Mouse (Mus musculus): ENCODE measurements around the gene Rasgrp2. TPM values are rescaled to one million over a fixed set of nuclear protein-coding genes. Genes with fewer than 3 reads are reported as not detected.

The Rasgrp2 gene
- polyA plus RNA-seq, 1 experiment from 2014 or later, result 16.3 TPM

DNA sequence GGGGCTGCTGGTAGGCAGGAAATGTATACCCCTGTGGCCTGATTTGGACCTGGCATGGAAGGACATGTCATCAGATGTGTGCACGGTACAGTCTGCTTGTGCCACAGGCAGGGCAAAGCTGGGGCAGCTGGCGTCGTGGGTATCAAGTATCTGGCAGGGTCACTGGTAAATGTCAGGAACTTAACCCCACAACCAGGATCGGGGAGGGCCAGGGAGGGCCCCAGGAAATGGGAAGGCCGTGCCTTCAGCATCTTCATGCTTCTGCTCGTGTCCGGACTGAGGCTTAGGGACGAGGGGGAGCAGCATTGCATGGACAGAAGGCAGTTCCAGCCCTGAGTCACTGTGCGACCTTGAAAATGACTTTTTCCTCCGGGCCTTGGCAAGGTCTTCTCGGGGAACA is 14.2 kb upstream of the Rasgrp2 start:
- DNase-seq (ENCODE audit: low spot score), result no peak
- peaks cover 31% of the 10 kb centered on the region for H3K27me3 ChIP-seq (ENCODE audit: low read depth, poor library complexity, severe bottlenecking)
- no peak overlapping the region for H3K4me3 ChIP-seq
- peaks cover 47% of the 10 kb centered on the region for H3K4me1 ChIP-seq
- 90% methylated on average over 11 of the region's 11 CpGs for WGBS
- H3K9me3 ChIP-seq (replicated peaks), result no peaks in the 10 kb centered on the region
- H3K27ac ChIP-seq (replicated peaks), result 0 out of 2 replicates have a peak overlapping the region, but pooled peaks have one; percentile 64
- peaks cover 12% of the 10 kb centered on the region for H3K36me3 ChIP-seq

DNA sequence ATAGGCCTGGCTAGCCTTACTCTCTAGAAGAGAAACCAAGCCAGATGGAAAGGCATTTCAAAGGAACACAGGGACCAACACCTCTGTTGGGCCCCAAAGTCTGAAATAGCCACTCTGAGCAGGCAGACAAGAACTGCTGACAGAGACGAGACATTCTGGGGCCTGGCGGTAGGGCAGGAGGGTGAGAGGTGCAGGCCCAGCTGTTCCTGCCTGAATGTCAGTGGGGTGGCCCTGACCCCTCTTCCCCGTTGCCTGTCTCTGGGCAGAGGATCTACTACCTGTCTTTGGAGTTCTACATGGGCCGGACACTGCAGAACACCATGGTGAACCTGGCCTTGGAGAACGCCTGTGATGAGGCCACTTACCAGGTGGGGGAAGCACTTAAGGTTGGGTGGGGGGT is 13.7 kb upstream of the Rasgrp2 start:
- no peak overlapping the region for H3K4me3 ChIP-seq
- WGBS, result 81% methylated on average over 5 of the region's 5 CpGs

DNA sequence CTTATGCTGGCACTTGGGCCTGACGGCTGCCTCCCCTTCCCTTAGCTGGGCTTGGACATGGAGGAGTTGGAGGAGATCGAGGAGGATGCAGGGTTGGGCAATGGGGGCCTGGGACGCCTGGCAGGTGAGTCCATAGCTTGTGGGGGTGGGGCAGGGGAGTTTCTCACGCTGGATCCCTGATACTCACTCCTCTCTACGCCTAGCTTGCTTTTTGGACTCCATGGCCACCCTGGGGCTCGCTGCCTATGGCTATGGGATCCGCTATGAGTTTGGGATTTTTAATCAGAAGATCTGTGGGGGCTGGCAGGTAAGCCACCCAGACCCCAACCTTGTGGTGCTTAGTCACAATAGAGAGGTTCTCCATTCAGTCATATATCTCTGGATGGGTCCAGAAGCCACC is 13.3 kb upstream of the Rasgrp2 start:
- H3K27me3 ChIP-seq (ENCODE audit: low read depth, poor library complexity, severe bottlenecking), result peaks cover 38% of the 10 kb centered on the region
- DNase-seq (ENCODE audit: low spot score), result no peak
- peaks cover 5% of the 10 kb centered on the region for H3K36me3 ChIP-seq
- H3K4me1 ChIP-seq, result peaks cover 56% of the 10 kb centered on the region
- 91% methylated on average over 7 of the region's 7 CpGs for WGBS
- H3K9me3 ChIP-seq (replicated peaks), result no peaks in the 10 kb centered on the region
- H3K27ac ChIP-seq (replicated peaks), result no peak overlapping the region
- H3K4me3 ChIP-seq, result no peak overlapping the region

More for the DNA sequence above, 13.7 kb upstream of the Rasgrp2 start:
- DNase-seq (ENCODE audit: low spot score), result no peak
- Histone ChIP-seq H3K27me3 (ENCODE audit: low read depth, poor library complexity, severe bottlenecking) (peaks cover 34% of the 10 kb centered on the region), H3K4me1 (peaks cover 52% of the 10 kb centered on the region), H3K27ac (replicated peaks) (no peak overlapping the region), H3K9me3 (replicated peaks) (no peaks in the 10 kb centered on the region), H3K36me3 (peaks cover 9% of the 10 kb centered on the region)

DNA sequence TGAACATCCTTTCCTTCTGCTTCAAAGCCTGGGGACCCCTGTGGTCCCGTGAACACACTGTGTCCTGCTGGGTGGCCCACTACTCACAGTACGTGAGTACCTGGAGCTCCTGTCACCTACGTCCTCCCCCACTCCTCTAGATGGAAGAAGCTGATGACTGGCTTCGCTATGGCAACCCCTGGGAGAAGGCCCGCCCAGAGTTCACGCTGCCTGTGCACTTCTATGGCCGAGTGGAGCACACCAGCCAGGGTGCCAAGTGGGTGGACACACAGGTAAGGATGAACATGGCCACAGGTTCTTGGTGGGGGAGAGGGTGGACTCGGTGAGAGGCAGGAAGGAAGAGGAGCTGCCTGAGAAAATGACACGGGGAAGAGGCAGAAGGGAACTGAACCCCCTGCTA is 12.9 kb upstream of the Rasgrp2 start:
- H3K36me3 ChIP-seq, result peaks cover 1% of the 10 kb centered on the region; the same call in 1 of the 2 replicates
- WGBS, result 63% methylated on average over 9 of the region's 9 CpGs
- H3K9me3 ChIP-seq (replicated peaks), result no peaks in the 10 kb centered on the region
- peaks cover 39% of the 10 kb centered on the region for H3K27me3 ChIP-seq (ENCODE audit: low read depth, poor library complexity, severe bottlenecking)
- H3K4me1 ChIP-seq, result peaks cover 56% of the 10 kb centered on the region
- DNase-seq (ENCODE audit: low spot score), result no peak
- no peak overlapping the region for H3K27ac ChIP-seq (replicated peaks)
- H3K4me3 ChIP-seq, result no peak overlapping the region

GRCm38 (mm10) chr19:6388006-6388405 is 11.1 kb upstream of the Rasgrp2 start:
- Histone ChIP-seq H3K27ac (replicated peaks) (no peak overlapping the region), H3K9me3 (replicated peaks) (no peaks in the 10 kb centered on the region), H3K4me3 (no peak overlapping the region), H3K27me3 (ENCODE audit: low read depth, poor library complexity, severe bottlenecking) (peaks cover 39% of the 10 kb centered on the region), H3K36me3 (0 out of 2 replicates have a peak, but pooled peaks cover 4% of the 10 kb centered on the region), H3K4me1 (peaks cover 51% of the 10 kb centered on the region)
- WGBS, result 81% methylated on average over 13 of the region's 13 CpGs
- DNase-seq (ENCODE audit: low spot score), result no peak

GRCm38 (mm10) chr19:6389803-6390202 is 9.3 kb upstream of the Rasgrp2 start:
- no peak overlapping the region for H3K27ac ChIP-seq (replicated peaks)
- 5% methylated on average over 16 of the region's 16 CpGs for WGBS

GRCm38 (mm10) chr19:6390251-6390650 is 8.9 kb upstream of the Rasgrp2 start:
- DNase-seq (ENCODE audit: low spot score), result no peak
- no peaks in the 10 kb centered on the region for H3K9me3 ChIP-seq (replicated peaks)
- H3K4me3 ChIP-seq, result peak overlapping the region; percentile 46; the same call in 1 of the 2 replicates
- 0 out of 2 replicates have a peak, but pooled peaks cover 5% of the 10 kb centered on the region for H3K36me3 ChIP-seq
- H3K27ac ChIP-seq (replicated peaks), result no peak overlapping the region
- H3K4me1 ChIP-seq, result peaks cover 28% of the 10 kb centered on the region
- peaks cover 39% of the 10 kb centered on the region for H3K27me3 ChIP-seq (ENCODE audit: low read depth, poor library complexity, severe bottlenecking)
- WGBS, result 59% methylated on average over 6 of the region's 6 CpGs

More at GRCm38 (mm10) chr19:6389803-6390202, 9.3 kb upstream of the Rasgrp2 start:
- 0 out of 2 replicates have a peak, but pooled peaks cover 5% of the 10 kb centered on the region for H3K36me3 ChIP-seq
- H3K27me3 ChIP-seq (ENCODE audit: low read depth, poor library complexity, severe bottlenecking), result peaks cover 39% of the 10 kb centered on the region
- peaks cover 33% of the 10 kb centered on the region for H3K4me1 ChIP-seq
- no peak for DNase-seq (ENCODE audit: low spot score)
- no peaks in the 10 kb centered on the region for H3K9me3 ChIP-seq (replicated peaks)
- peak overlapping the region; percentile 46 for H3K4me3 ChIP-seq

- peaks cover 19% of the 10 kb centered on the region for H3K4me1 ChIP-seq
- no peak overlapping the region for H3K27ac ChIP-seq (replicated peaks)
- no peak for DNase-seq (ENCODE audit: low spot score)
- 0 out of 2 replicates have a peak, but pooled peaks cover 5% of the 10 kb centered on the region for H3K36me3 ChIP-seq
- H3K9me3 ChIP-seq (replicated peaks), result no peaks in the 10 kb centered on the region
- peaks cover 37% of the 10 kb centered on the region for H3K27me3 ChIP-seq (ENCODE audit: low read depth, poor library complexity, severe bottlenecking)
- 94% methylated on average over 14 of the region's 14 CpGs for WGBS
- no peak overlapping the region for H3K4me3 ChIP-seq
Measured at GRCm38 (mm10) chr19:6392743-6393393, 6.3 kb upstream of the Rasgrp2 start.

DNA sequence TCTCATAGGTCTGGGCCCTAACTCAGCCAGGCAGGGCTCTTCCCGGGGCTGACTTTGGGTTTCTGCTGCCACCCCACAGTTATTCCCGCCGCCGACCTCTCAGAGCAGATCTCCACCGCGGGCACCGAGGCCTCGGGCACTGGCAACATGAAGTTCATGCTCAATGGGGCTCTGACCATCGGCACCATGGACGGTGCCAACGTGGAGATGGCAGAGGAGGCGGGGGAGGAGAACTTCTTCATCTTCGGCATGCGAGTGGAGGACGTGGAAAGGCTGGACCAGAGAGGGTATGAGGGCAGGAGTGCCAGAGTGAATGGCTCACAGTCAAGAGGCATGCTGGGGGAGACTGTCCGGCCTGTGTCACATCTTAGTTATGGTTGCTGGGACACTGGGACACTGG is 5.5 kb upstream of the Rasgrp2 start:
- DNase-seq (ENCODE audit: low spot score), result no peak
- Histone ChIP-seq H3K36me3 (0 out of 2 replicates have a peak, but pooled peaks cover 5% of the 10 kb centered on the region), H3K4me1 (peaks cover 26% of the 10 kb centered on the region), H3K4me3 (no peak overlapping the region), H3K27me3 (ENCODE audit: low read depth, poor library complexity, severe bottlenecking) (peaks cover 37% of the 10 kb centered on the region), H3K9me3 (replicated peaks) (no peaks in the 10 kb centered on the region), H3K27ac (replicated peaks) (no peak overlapping the region)
- WGBS, result 90% methylated on average over 16 of the region's 16 CpGs

- Histone ChIP-seq H3K36me3 (0 out of 2 replicates have a peak, but pooled peaks cover 5% of the 10 kb centered on the region), H3K27me3 (ENCODE audit: low read depth, poor library complexity, severe bottlenecking) (peaks cover 38% of the 10 kb centered on the region), H3K27ac (replicated peaks) (no peak overlapping the region), H3K4me3 (no peak overlapping the region), H3K4me1 (peaks cover 32% of the 10 kb centered on the region), H3K9me3 (replicated peaks) (no peaks in the 10 kb centered on the region)
- WGBS, result 90% methylated on average over 5 of the region's 5 CpGs
- DNase-seq (ENCODE audit: low spot score), result no peak
Measured at GRCm38 (mm10) chr19:6396237-6396636, 2.9 kb upstream of the Rasgrp2 start.

DNA sequence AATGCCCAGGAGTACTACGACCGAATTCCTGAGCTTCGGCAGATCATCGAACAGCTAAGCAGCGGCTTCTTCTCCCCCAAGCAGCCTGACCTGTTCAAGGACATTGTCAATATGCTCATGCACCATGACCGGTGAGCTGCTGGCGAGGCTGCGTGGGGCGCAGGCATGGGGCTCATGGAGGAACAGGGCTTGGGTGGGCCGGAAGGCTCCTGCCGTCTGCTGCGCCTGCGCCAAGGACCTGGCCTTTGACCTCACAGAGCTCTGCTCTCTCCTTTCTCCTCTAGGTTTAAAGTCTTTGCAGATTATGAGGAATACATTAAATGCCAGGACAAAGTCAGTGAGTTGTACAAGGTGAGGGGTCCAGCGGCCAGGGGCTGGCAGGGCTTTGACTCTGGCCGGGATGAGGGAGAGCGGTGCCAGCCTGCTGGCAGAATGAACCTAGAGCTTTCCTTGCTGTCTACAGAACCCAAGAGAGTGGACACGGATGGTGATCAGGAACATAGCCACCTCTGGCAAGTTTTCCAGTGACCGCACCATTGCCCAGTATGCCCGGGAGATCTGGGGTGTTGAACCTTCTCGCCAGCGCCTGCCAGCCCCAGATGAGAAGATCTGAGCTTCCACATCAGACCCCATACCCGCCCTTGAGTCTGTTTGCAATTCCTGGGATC is 1.4 kb upstream of the Rasgrp2 start:
- Histone ChIP-seq H3K4me3 (peak overlapping the region; percentile 66), H3K4me1 (peaks cover 47% of the 10 kb centered on the region), H3K9me3 (replicated peaks) (no peaks in the 10 kb centered on the region), H3K27ac (replicated peaks) (no peak overlapping the region), H3K27me3 (ENCODE audit: low read depth, poor library complexity, severe bottlenecking) (peaks cover 53% of the 10 kb centered on the region), H3K36me3 (0 out of 2 replicates have a peak, but pooled peaks cover 4% of the 10 kb centered on the region)
- 87% methylated on average over 22 of the region's 22 CpGs for WGBS
- DNase-seq (ENCODE audit: low spot score), result no peak

DNA sequence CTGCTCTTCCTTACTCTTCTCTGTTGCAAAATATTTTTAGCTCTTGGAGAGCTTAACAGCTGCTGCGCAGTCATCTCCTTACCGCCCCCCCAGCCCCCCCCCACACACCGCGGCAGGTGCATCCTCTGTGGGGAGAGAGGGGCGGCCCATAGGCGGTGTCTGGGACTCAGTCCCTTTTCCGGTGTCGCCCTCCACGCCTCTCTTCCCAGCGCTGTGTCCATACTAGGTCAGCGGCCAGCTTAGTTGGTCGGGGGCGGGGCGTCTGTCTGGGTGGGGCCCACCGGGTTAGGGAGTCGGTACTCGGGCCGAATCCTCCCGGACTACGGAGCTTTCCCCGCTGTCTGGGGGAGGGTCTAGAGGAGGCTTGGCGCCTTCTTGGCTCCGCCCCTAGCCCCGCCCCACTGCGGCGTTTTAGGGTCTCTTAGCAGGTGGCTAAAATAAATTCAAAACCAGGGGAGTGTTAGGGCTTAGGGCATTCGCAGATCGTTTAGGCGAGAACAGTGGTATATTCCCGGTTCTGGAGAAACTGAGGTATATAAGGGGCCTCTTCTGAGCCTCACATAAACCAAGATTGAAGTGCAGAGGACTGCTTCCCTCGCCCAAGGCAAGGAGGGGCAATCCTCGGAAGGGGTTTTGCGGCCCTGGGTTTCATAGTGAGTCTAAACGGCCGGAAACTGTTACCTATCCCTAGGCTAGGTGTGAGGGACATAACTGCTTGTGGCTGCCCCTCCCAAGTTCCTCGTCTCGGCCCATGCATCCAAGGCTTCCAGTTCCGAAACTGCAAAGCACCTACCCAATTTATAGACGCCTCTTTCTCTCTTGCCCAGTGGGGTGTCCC is 474 bp upstream of the Rasgrp2 start:
- H3K4me1 ChIP-seq, result peaks cover 55% of the 10 kb centered on the region
- no peaks in the 10 kb centered on the region for H3K36me3 ChIP-seq
- peak; percentile 73 for DNase-seq (ENCODE audit: low spot score)
- under 1% methylated on average over 39 of the region's 39 CpGs for WGBS
- H3K27ac ChIP-seq (replicated peaks), result peak overlapping the region; percentile 87
- no peaks in the 10 kb centered on the region for H3K9me3 ChIP-seq (replicated peaks)
- peaks cover 63% of the 10 kb centered on the region for H3K27me3 ChIP-seq (ENCODE audit: low read depth, poor library complexity, severe bottlenecking)
- H3K4me3 ChIP-seq, result peak overlapping the region; percentile 66

All from midbrain, embryonic 10.5 days (tissue).